Mouse (Mus musculus) gonadal fat pad, adult 2 months (tissue): ENCODE measurements around the gene Lag3. TPM values are rescaled to one million over a fixed set of nuclear protein-coding genes. Genes with fewer than 3 reads are reported as not detected.
A peak's percentile ranks its signal among the peaks of the same experiment; 100 is the strongest.

Experiments used
- DNase-seq: peaks from one replicate; pipeline ENCODE4 v3.0.0-alpha.2; 2012; ENCODE audit warnings: low read depth
- polyA plus RNA-seq: library from polyadenylated mRNA; depleted of rRNA; stranded (reverse); fragments of >200 nt; gene quantifications from 2 replicates; pipeline ENCODE4 v1.2.3, GENCODE M21; 2012; rRNA removed

Gene Lag3
- 2.4 and 3.1 TPM in 2 replicates for polyA plus RNA-seq

- DNase-seq: no peak
Measured at GRCm38 (mm10) chr6:124911533-124912218, at the start of gene Lag3. TSS of gene Lag3 (minus strand) at chr6:124911705.

DNA sequence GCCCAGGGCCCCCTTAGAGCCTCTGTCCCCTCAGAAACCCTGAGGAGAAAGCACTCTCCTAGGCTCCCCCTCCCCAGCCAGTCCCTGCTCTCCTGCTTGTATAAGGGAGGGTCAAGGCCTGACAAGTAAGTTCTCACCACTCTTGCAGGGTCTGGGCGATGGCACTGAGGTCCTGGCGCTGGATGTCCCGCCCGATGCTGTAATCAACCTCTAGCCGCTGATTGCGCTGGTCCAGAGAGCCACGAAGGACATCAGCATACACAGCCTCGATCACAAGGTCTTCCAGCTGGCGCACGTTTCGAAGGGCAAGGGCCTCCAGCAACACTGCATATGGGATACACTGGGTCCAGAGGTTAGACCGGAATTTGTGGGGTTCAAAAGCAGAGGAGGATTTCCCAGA lies 49.5 kb upstream of the Lag3 start:
- no peak for DNase-seq

DNA sequence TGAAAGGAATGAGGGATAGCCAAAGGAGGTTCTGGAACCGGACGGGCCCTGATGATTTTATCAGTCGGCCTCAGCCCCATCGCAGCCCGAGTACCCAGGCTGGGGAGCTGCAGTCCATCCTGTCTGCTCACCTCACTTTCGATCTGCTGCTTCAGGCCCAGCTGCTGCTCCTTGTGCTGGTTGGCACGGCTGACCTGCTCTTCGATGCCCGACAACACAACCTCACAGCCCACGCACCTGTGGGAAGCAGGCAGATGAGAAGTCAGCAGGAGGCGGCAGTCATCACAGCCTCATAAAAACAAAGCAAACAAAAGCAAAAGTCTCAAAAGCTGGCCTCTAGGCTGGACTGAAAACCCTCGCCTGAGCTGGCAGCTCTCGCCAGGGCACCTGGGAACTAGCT lies 48.5 kb upstream of the Lag3 start:
- no peak for DNase-seq

DNA sequence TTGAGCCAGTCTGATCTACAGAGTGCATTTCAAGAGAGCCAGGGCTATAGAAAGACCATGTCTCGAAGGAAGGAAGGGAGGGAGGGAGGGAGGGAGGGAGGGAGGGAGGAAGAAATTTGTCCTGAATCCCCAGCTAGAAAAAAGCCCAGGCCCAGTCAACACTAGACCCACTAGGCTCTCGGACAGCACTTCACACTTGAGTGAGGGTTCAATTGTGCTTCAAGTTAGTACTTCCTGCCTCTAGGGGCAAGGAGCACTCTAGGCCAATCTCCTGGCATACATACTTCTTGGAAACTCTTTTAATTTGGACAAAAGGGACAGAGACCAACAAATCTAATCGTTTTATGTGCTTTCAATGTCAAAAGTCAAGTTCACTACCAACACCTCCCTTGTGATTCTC lies 46.6 kb upstream of the Lag3 start:
- DNase-seq: no peak

- DNase-seq: peak; percentile 94
Measured at GRCm38 (mm10) chr6:124955212-124955611, 43.7 kb upstream of the Lag3 start.

DNA sequence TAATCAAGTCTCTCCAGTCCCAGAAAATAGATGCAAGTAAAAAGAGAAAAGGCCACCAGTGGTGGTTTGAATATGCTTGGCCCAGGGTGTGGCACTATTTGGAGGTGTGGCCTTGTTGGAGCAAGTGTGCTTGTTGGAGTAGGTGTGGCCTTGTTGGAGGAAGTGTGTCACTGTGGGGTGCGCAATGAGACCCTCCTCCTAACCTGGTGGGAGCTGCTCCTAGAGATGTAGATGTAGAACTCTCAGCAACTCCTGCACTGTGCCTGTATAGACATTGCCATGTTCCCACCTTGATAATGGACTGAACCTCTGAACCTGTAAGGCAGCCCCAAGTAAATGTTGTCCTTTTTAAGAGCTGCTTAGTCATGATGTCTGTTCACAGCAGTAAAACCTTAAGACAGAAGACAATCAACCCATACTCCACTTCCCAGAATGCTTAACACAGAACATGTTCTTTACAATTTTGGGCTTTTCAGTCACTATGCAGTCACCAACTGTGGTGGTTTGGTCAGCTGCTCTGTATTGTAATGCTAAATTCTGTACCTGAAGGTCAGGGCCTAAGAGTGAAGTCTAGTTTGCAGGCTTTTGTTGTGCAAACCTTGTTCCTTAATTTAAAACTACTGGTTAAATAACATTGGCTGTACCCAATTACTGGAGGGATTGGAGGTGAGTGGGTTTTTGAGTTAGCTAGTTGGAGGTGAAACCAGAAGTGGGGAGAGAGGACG lies 42.6 kb upstream of the Lag3 start:
- DNase-seq: no peak

DNA sequence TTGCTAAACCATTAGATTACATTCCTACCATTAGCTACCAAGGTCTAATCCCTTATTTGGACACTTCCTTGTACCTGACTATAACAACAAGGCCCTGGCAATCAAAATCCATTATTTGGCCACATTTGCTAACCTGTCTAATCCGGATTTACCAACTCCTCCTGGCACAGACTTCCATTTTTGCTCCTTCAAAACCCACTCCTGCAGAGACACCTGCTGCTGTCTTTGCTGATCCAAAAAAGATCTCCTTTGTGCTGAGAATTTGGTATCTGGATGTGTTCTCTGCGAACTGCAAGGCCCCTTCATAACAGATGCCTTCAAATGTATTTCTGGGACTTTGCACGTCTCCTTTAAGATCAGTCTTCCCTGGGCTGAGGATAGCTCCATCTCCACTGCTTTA lies 32.0 kb upstream of the Lag3 start:
- DNase-seq: no peak

DNA sequence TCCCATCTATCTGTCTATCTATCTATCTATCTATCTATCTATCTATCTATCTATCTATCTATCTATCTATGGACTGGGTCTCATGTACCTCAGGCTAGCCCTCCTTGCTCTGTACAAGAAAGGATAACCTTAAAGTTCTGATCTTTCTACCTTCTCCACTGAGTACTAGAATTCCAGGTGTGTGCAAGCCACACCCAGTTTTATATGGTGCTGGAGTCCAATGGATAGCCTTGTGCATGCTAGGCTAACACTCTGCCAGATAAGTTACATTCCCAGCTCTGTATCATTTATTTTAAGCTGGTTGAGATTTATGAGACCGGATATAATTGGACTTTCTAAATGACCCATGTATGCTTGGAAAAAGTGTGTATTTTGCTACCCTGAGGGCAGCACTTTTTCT lies 30.2 kb upstream of the Lag3 start:
- DNase-seq: no peak

DNA sequence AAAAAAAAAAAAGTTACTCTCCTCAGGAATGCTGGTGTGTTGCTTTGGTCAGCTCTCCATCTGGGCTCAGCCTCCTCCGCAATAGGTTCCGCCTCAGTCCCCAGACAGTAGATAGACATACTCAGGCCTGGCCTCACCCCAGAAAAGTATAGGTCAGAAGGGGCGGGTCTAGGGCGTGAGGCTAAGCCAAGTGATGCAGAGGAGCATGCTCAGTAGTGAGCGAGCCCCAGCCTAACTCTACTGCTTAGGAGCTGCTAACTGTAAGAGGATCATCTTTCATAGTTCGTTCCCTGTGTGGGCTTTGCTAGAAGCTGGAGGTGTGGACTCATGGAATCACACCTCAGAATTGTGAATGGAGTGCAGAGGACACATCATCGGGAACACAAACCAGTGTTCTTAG lies 27.0 kb upstream of the Lag3 start:
- DNase-seq: no peak

GRCm38 (mm10) chr6:124937493-124937892 lies 26.0 kb upstream of the Lag3 start:
- DNase-seq: no peak

DNA sequence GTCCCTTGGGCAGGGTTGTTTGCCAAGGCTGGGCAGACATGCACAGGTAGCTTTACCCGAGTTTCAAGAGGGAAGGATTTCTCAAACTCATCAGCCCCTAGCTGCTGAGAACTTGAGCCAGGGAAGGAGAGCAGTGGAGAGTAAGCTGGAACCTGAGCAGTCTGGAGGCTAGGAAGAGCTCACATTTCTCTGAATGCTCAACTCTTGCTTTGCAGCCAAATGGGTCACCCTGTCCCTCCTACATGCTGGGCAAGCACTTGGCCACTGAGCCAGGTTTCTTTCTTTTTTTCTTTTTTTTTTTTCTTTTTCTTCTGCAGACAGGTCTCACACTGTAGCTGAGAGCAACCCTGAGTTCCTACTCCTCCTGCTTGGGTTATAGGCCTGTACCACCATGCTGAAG lies 25.2 kb upstream of the Lag3 start:
- no peak for DNase-seq

DNA sequence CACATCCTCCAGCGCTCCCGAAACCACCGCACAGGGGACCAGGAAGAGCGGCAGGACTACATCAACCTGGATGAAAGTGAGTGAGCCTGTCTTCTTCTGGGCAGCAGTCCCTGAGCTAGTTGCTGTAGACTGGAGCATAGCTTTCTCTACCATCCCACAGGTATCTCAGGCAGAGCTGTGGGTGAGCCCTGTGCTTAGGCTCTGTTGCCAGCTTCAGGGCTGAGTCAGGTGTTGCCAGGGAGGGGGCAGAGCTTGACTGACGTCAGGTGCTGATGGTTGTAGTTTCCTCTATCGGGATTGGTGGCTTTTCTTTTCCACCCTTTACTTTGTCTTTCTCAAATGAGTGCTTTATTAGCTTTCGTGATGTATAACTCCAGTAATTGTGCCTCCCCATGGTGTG lies 23.2 kb upstream of the Lag3 start:
- DNase-seq: no peak

DNA sequence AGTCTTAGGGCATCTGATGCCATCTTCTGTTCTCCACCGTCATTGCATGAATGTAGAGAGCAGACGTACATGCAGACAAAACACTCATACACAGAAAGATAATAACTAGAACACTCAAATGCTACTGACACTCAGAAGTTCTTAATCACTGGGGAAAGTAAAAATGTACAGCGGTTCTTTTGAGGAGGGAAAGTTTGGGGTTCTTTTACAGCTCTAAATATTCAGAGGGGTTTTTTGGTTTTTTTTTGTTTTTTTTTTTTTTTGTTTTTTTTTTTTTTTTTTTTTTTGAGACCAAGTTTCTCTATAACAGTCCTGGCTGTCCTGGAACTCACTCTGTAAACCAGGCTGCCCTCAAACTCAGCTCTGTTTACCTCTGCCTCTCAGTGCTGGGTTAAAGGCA lies 21.6 kb upstream of the Lag3 start:
- no peak for DNase-seq

DNA sequence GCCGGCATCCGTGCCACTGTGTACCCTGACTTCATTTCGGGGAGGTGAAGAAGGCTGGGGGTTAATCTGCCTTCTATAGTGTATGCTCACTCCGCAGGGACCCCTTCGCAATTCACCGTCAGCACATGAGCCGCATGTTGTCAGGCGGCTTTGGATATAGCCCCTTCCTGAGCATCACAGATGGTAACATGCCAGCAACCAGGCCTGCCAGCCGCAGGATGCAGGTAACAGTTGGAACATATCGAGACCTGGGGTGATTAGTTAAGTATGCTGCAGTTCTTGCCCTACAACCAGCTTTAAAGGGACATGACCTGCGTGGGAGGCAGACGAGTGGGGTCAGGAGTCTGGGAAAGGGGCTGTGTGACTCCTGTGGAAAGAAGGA lies 20.8 kb upstream of the Lag3 start:
- no peak for DNase-seq

GRCm38 (mm10) chr6:124931525-124932313 lies 20.2 kb upstream of the Lag3 start:
- no peak for DNase-seq

- peak; percentile 89 for DNase-seq
Measured at GRCm38 (mm10) chr6:124930754-124931524, 19.4 kb upstream of the Lag3 start, which contains the start of gene Mlf2. TSS of gene Mlf2 (plus strand) at chr6:124931386.

- DNase-seq: peak; percentile 85
Measured at GRCm38 (mm10) chr6:124930231-124930630, 18.7 kb upstream of the Lag3 start.

GRCm38 (mm10) chr6:124925941-124926340 lies 14.4 kb upstream of the Lag3 start:
- DNase-seq: no peak

DNA sequence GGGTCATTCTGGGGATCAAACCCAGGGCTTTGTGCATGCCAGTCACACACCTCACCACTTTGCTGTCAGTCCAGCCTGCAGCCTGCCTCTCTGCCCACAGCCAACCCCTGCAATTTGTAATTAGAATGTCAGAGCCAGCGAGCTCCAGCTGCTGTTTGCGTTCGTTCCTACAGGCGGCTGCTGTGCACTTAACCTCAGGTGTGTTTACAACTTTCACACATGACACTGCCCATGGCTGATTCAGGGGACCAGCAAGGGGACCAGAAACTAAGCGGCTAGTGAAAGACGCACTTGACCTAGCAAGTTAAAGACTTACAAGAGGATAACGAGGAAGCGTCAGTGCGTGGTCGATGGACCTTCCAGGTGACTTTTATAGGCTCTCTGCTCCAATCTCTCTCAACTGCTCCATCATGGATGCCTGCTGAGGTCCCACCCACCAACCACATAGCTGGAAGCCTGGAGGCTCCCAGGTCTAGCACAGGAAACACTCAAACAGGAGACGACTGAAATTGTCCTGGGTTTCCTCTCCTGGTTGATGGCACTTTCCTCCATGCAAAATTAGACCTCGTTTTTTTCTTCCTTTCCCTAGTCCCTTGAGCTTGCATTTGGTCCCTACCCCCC lies 13.8 kb upstream of the Lag3 start:
- DNase-seq: no peak

DNA sequence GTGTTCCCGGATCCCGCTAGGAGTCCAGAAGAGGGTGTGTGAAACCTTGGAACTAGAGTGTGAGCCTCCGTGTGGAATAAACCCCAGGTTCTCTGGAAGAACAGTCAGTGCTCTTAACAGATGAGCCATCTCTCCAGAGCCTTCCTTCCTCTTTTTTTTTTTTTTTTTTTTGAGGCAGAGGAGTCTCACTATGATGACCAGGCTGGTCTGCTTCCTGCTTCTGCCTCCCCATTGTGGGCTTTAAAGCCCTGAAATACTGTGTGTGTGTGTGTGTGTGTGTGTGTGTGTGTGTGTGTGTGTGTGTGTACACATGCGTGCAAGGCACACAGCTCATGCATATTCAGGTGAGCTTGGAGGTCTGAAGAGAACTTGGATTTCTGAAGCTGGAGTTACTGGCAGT lies 10.0 kb upstream of the Lag3 start:
- no peak for DNase-seq

DNA sequence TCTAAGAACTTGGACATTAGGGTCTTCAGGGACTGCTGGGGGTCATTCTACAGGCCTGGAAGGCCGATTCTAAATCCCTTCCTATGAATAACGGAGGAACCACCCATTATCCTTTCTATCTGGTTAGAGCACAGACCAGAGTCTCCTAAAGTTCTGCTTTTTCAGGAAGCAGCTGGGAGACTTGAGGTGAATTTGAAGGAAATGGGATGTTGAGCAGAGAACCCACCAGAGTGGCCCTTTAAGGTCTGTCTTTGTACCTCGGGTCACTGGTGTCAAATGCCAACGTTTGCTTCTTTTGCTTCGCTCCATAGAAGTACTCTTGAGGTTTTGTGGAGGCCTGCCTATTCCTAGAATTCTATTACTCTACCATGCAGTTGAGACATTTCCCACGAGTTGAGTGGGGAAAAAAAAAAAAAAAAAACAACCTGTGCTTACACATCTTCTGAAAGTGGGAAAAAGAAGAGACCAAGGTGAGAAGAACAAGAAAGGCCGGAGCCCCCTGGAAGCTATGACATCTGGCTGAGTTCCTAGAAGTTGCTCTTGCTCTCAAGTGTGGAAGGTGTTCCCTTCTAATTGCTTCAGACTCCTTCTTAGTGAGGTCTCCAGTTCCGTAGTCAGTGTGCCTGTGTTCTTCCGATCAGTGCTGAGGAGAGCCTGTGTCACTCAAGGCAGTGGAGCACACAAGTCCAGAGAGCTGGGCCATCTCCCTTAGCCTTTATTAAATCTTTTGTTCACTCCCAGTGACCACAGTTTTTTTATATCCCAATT lies 9.0 kb upstream of the Lag3 start:
- no peak for DNase-seq
